Mouse (Mus musculus): ENCODE data around the gene 2310009B15Rik. TPM values are rescaled to one million over a fixed set of nuclear protein-coding genes. Genes with fewer than 3 reads are reported as not detected.

2310009B15Rik gene
- polyA plus RNA-seq (2015; fragmentation: Nextera tagmentation; extraction: Ambion mirVana), result 68.8 and 91.1 TPM in 2 replicates

GRCm38 (mm10) chr1:138856101-138856950 lies at the start of gene 2310009B15Rik:
Gene 2310009B15Rik, minus strand, starts transcription at chr1:138856852.

GRCm38 (mm10) chr1:138848511-138849109 lies 8.0 kb downstream of the 2310009B15Rik start, which contains the start of gene Lhx9:
Gene Lhx9, minus strand, starts transcription at chr1:138848577.

Other genes starting within 250 kb of the 2310009B15Rik start
- 41.5 and 46.2 TPM in 2 replicates for gene Nek7, start 236.7 kb downstream of the 2310009B15Rik start, polyA plus RNA-seq (2015; fragmentation: Nextera tagmentation; extraction: Ambion mirVana)
- 0.36 and 0.88 TPM in 2 replicates for gene Lhx9, start 8.3 kb downstream of the 2310009B15Rik start, polyA plus RNA-seq (2015; fragmentation: Nextera tagmentation; extraction: Ambion mirVana)
- gene Dennd1b, start 106.6 kb upstream of the 2310009B15Rik start, polyA plus RNA-seq (2015; fragmentation: Nextera tagmentation; extraction: Ambion mirVana), result 8.9 and 9.9 TPM in 2 replicates